Mouse (Mus musculus): ENCODE measurements at regions not wholly inside any gene's neighbourhood (a gene's known extent, or its start where the extent isn't known, plus 50 kb on each side); places are given as distances from the start of the nearest gene placed in this dataset.
A peak's percentile ranks its signal among the peaks of the same experiment; 100 is the strongest.

- Histone ChIP-seq H3K4me1 (peaks cover 30% of the 10 kb centered on the region), H3K9me3 (no peaks in the 10 kb centered on the region), H3K4me3 (no peak overlapping the region), H3K27ac (replicated peaks) (no peak overlapping the region; the same call in 1 of the 2 replicates), H3K36me3 (replicated peaks) (no peaks in the 10 kb centered on the region), H3K27me3 (replicated peaks; ENCODE audit: low read depth, poor library complexity, severe bottlenecking) (peaks cover 100% of the 10 kb centered on the region)
- 39% methylated on average over 5 of the region's 5 CpGs for WGBS
- DNase-seq (ENCODE audit: low spot score) = no peak
Observed at GRCm38 (mm10) chrX:99415701-99416100, 55.4 kb downstream of the Pja1 start.

GRCm38 (mm10) chrX:99410942-99411341 lies 60.1 kb downstream of the Pja1 start:
- 77% methylated on average over 3 of the region's 3 CpGs for WGBS
- H3K27ac ChIP-seq (replicated peaks) = peak overlapping the region; percentile 66; the same call in 1 of the 2 replicates
- no peak for DNase-seq (ENCODE audit: low spot score)
- no peaks in the 10 kb centered on the region for H3K9me3 ChIP-seq
- no peaks in the 10 kb centered on the region for H3K36me3 ChIP-seq (replicated peaks)
- peaks cover 100% of the 10 kb centered on the region for H3K27me3 ChIP-seq (replicated peaks; ENCODE audit: low read depth, poor library complexity, severe bottlenecking)
- no peak overlapping the region for H3K4me3 ChIP-seq
- H3K4me1 ChIP-seq = peaks cover 44% of the 10 kb centered on the region

- Histone ChIP-seq H3K4me3 (no peak overlapping the region), H3K27me3 (replicated peaks; ENCODE audit: low read depth, poor library complexity, severe bottlenecking) (peaks cover 98% of the 10 kb centered on the region), H3K27ac (replicated peaks) (peak overlapping the region; percentile 66), H3K36me3 (replicated peaks) (no peaks in the 10 kb centered on the region), H3K9me3 (no peaks in the 10 kb centered on the region), H3K4me1 (peaks cover 45% of the 10 kb centered on the region)
- peak; percentile 59 for DNase-seq (ENCODE audit: low spot score)
- 64% methylated on average over 10 of the region's 10 CpGs for WGBS
Observed at GRCm38 (mm10) chrX:99409858-99410257, 61.2 kb downstream of the Pja1 start.

GRCm38 (mm10) chrX:99409331-99409730 lies 61.7 kb downstream of the Pja1 start:
- Histone ChIP-seq H3K4me3 (no peak overlapping the region), H3K4me1 (peaks cover 47% of the 10 kb centered on the region), H3K9me3 (no peaks in the 10 kb centered on the region), H3K27me3 (replicated peaks; ENCODE audit: low read depth, poor library complexity, severe bottlenecking) (peaks cover 98% of the 10 kb centered on the region), H3K27ac (replicated peaks) (peak overlapping the region; percentile 66), H3K36me3 (replicated peaks) (no peaks in the 10 kb centered on the region)
- no peak for DNase-seq (ENCODE audit: low spot score)
- WGBS = 69% methylated on average over 5 of the region's 5 CpGs

GRCm38 (mm10) chrX:99408804-99409203 lies 62.3 kb downstream of the Pja1 start:
- Histone ChIP-seq H3K4me1 (peaks cover 51% of the 10 kb centered on the region), H3K36me3 (replicated peaks) (no peaks in the 10 kb centered on the region), H3K4me3 (no peak overlapping the region), H3K27ac (replicated peaks) (peak overlapping the region; percentile 66), H3K27me3 (replicated peaks; ENCODE audit: low read depth, poor library complexity, severe bottlenecking) (peaks cover 98% of the 10 kb centered on the region), H3K9me3 (no peaks in the 10 kb centered on the region)
- 45% methylated on average over 6 of the region's 6 CpGs for WGBS
- DNase-seq (ENCODE audit: low spot score) = no peak

- H3K27ac ChIP-seq (replicated peaks) = no peak overlapping the region
- no peak overlapping the region for H3K4me3 ChIP-seq
- DNase-seq (ENCODE audit: low spot score) = no peak
- 54% methylated on average over 8 of the region's 8 CpGs for WGBS
- no peaks in the 10 kb centered on the region for H3K9me3 ChIP-seq
- peaks cover 98% of the 10 kb centered on the region for H3K27me3 ChIP-seq (replicated peaks; ENCODE audit: low read depth, poor library complexity, severe bottlenecking)
- H3K4me1 ChIP-seq = peaks cover 52% of the 10 kb centered on the region
- H3K36me3 ChIP-seq (replicated peaks) = no peaks in the 10 kb centered on the region
Observed at GRCm38 (mm10) chrX:99405843-99406242, 65.2 kb downstream of the Pja1 start.

- peaks cover 98% of the 10 kb centered on the region for H3K27me3 ChIP-seq (replicated peaks; ENCODE audit: low read depth, poor library complexity, severe bottlenecking)
- no peaks in the 10 kb centered on the region for H3K36me3 ChIP-seq (replicated peaks)
- H3K9me3 ChIP-seq = no peaks in the 10 kb centered on the region
- H3K4me1 ChIP-seq = peaks cover 30% of the 10 kb centered on the region
- H3K4me3 ChIP-seq = no peak overlapping the region
- 46% methylated on average over 6 of the region's 6 CpGs for WGBS
- peak overlapping the region; percentile 69 for H3K27ac ChIP-seq (replicated peaks)
- no peak for DNase-seq (ENCODE audit: low spot score)
Observed at GRCm38 (mm10) chrX:99403521-99404149, 67.4 kb downstream of the Pja1 start.

GRCm38 (mm10) chrX:99402841-99403520 lies 68.1 kb downstream of the Pja1 start:
- 49% methylated on average over 9 of the region's 9 CpGs for WGBS
- Histone ChIP-seq H3K4me1 (peaks cover 29% of the 10 kb centered on the region), H3K4me3 (no peak overlapping the region), H3K36me3 (replicated peaks) (no peaks in the 10 kb centered on the region), H3K27me3 (replicated peaks; ENCODE audit: low read depth, poor library complexity, severe bottlenecking) (peaks cover 98% of the 10 kb centered on the region), H3K27ac (replicated peaks) (no peak overlapping the region; the same call in 1 of the 2 replicates), H3K9me3 (no peaks in the 10 kb centered on the region)
- peak; percentile 56 for DNase-seq (ENCODE audit: low spot score)

GRCm38 (mm10) chrX:99397344-99397743 lies 73.7 kb downstream of the Pja1 start:
- Histone ChIP-seq H3K27me3 (replicated peaks; ENCODE audit: low read depth, poor library complexity, severe bottlenecking) (peaks cover 100% of the 10 kb centered on the region), H3K27ac (replicated peaks) (peak overlapping the region; percentile 74), H3K36me3 (replicated peaks) (no peaks in the 10 kb centered on the region), H3K4me3 (no peak overlapping the region), H3K4me1 (peaks cover 26% of the 10 kb centered on the region), H3K9me3 (no peaks in the 10 kb centered on the region)
- DNase-seq (ENCODE audit: low spot score) = peak; percentile 36
- 48% methylated on average over 8 of the region's 8 CpGs for WGBS

- H3K9me3 ChIP-seq = no peaks in the 10 kb centered on the region
- peak overlapping the region; percentile 67; the same call in 1 of the 2 replicates for H3K27ac ChIP-seq (replicated peaks)
- DNase-seq (ENCODE audit: low spot score) = peak; percentile 54
- no peak overlapping the region for H3K4me3 ChIP-seq
- peaks cover 37% of the 10 kb centered on the region for H3K4me1 ChIP-seq
- no peaks in the 10 kb centered on the region for H3K36me3 ChIP-seq (replicated peaks)
- WGBS = 52% methylated on average over 6 of the region's 6 CpGs
- peaks cover 100% of the 10 kb centered on the region for H3K27me3 ChIP-seq (replicated peaks; ENCODE audit: low read depth, poor library complexity, severe bottlenecking)
Observed at GRCm38 (mm10) chrX:99396180-99396579, 74.9 kb downstream of the Pja1 start.

GRCm38 (mm10) chrX:99395067-99395466 lies 76.0 kb downstream of the Pja1 start:
- no peak for DNase-seq (ENCODE audit: low spot score)
- Histone ChIP-seq H3K27me3 (replicated peaks; ENCODE audit: low read depth, poor library complexity, severe bottlenecking) (peaks cover 100% of the 10 kb centered on the region), H3K36me3 (replicated peaks) (no peaks in the 10 kb centered on the region), H3K4me1 (peaks cover 48% of the 10 kb centered on the region), H3K4me3 (no peak overlapping the region), H3K9me3 (no peaks in the 10 kb centered on the region), H3K27ac (replicated peaks) (no peak overlapping the region)
- 90% methylated on average over 3 of the region's 3 CpGs for WGBS

- H3K36me3 ChIP-seq (replicated peaks) = no peaks in the 10 kb centered on the region
- no peak overlapping the region for H3K4me3 ChIP-seq
- H3K27me3 ChIP-seq (replicated peaks; ENCODE audit: low read depth, poor library complexity, severe bottlenecking) = peaks cover 100% of the 10 kb centered on the region
- WGBS = 55% methylated on average over 6 of the region's 6 CpGs
- H3K4me1 ChIP-seq = peaks cover 47% of the 10 kb centered on the region
- H3K27ac ChIP-seq (replicated peaks) = peak overlapping the region; percentile 85
- DNase-seq (ENCODE audit: low spot score) = no peak
- no peaks in the 10 kb centered on the region for H3K9me3 ChIP-seq
Observed at GRCm38 (mm10) chrX:99391628-99392027, 79.4 kb downstream of the Pja1 start.

GRCm38 (mm10) chrX:99390462-99390838 lies 80.6 kb downstream of the Pja1 start:
- Histone ChIP-seq H3K36me3 (replicated peaks) (no peaks in the 10 kb centered on the region), H3K4me3 (no peak overlapping the region), H3K4me1 (peaks cover 39% of the 10 kb centered on the region), H3K27me3 (replicated peaks; ENCODE audit: low read depth, poor library complexity, severe bottlenecking) (peaks cover 100% of the 10 kb centered on the region), H3K27ac (replicated peaks) (peak overlapping the region; percentile 85), H3K9me3 (no peaks in the 10 kb centered on the region)
- 43% methylated on average over 2 of the region's 2 CpGs for WGBS
- peak; percentile 31 for DNase-seq (ENCODE audit: low spot score)

Data from embryonic facial prominence, embryonic 10.5 days (tissue).